Mouse (Mus musculus) embryo, embryonic 9.5 days (tissue): ENCODE measurements around the gene Iqch.
"Not testable (repeated sequence)": the region's sequence is repeated elsewhere in the genome, so short reads cannot be mapped to it uniquely, and the experiment has no call there.

Source experiments
- DNase-seq: peaks from one replicate; pipeline ENCODE4 v3.0.0-alpha.2; 2017; ENCODE audit errors: extremely low spot score

Iqch gene

DNA sequence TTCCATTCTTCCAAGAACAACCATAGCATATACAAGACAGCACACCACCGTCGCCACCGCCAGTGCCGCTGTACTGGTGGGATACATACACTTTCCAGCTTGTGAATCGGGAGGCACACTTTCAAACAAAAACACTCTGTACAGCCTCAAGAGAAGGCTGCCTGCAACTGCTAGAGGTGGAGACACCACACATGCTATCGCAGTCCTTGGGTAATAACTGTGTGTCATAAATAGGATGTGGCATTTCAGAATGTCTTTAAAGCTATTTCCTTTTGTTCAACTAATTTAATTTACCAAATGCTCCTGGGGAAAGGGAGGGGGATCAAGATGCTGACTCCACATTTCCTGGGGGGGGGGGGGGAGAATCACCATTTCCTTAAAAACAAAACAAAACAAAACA, 34.0 kb downstream of the Iqch start:
- DNase-seq: no peak

DNA sequence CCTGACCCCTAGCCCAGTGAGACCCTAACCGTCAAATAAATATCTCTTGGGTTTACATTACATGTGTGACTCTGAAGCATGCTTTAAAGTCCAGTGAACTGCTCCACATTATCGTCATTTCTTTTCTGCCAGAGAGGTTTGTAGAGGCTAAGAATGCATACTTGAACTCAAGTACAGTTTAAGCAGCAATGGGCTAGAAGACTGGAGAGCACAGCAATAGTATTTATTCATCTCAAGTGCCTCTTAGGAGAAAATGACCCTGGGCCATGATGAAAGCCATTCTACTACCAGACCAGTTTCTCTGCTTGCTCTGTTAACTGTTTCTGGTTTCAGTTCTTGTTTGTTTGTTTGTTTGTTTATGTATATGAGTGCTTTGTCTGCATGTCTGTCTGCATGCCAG, 38.9 kb downstream of the Iqch start:
- DNase-seq: no peak

DNA sequence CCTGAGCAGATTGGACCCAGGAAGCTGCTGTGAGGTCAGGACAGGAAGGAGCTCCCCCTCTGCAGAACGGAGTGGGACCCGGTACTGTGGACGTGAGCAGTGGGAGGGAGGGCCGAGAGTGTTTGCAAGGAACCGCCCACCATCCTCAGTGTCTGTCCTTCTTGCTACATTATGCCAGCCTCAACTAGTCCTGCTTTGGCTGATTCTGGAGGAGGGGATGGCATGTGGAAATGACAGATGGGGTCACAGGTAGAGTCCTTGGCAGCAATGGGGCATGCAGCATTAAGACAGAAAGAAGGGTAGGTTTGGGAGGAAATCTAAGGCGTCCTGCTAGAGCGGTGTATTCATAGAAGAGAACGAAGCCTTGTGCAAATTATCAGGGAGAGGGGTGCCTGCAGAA, 40.4 kb downstream of the Iqch start:
- no peak for DNase-seq

- no peak for DNase-seq
These were observed 45.4 kb downstream of the Iqch start for GRCm38 (mm10) chr9:63556933-63557332.

DNA sequence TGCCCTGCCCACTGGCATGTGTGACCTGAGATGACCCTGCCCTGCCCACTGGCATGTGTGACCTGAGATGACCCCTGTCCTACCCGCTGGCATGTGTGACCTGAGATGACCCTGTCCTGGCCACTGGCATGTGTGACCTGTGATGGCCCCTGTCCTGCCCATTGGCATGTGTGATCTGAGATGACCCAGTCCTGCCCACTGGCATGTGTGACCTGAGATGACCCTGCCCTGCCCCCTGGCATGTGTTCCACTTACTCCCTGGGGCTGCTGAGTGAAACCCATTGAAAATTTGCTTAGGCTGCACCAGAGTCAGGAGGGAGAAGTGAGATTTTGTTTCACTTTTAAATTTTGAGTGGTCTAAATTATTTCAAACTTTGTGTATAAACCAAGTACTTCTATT, 46.0 kb downstream of the Iqch start:
- no peak for DNase-seq

GRCm38 (mm10) chr9:63555460-63555990, 46.8 kb downstream of the Iqch start:
- no peak for DNase-seq

- no peak for DNase-seq
These were observed 48.7 kb downstream of the Iqch start for GRCm38 (mm10) chr9:63553628-63554027.

DNA sequence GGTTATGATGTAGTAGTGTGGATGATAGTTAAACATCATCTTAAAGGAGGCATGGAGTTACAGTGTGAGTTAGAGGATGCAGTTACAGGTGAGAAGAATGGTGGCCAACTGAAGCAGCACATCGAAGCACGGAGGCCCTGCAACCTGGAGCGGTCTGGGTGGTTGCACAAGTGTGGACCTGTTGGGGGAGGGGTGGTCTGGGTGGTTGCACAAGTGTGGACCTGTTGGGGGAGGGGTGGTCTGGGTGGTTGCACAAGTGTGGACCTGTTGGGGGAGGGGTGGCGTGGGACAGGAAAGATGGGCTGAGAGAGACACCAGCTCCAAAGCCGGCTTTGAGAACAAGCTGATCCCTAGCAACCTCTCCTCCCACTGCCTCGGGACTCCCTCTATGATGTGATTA, 51.6 kb downstream of the Iqch start:
- not testable (repeated sequence) for DNase-seq

GRCm38 (mm10) chr9:63548966-63549365, 53.3 kb downstream of the Iqch start:
- no peak for DNase-seq

GRCm38 (mm10) chr9:63541926-63542325, 60.4 kb downstream of the Iqch start:
- no peak for DNase-seq

DNA sequence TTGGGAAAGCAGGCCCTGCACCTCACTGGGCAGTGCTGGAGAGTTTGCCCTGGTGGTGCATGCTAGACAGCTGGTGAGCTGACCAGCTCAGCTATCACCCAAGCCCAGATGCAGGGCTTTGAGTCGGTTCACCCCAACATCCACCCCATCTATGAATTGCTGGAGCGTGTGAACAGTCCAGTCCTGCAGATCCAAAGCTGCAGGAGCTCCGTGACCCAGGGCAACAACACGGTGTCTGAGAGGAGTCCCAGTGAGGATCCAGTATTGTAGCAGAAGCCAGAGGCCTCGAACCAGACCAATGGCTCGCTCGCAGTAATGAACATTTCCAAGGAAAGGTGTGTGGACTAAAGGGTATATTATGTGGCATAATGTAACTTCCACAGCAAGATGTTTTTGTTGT, 61.0 kb downstream of the Iqch start:
- no peak for DNase-seq

GRCm38 (mm10) chr9:63537489-63537888, 64.8 kb downstream of the Iqch start:
- no peak for DNase-seq

DNA sequence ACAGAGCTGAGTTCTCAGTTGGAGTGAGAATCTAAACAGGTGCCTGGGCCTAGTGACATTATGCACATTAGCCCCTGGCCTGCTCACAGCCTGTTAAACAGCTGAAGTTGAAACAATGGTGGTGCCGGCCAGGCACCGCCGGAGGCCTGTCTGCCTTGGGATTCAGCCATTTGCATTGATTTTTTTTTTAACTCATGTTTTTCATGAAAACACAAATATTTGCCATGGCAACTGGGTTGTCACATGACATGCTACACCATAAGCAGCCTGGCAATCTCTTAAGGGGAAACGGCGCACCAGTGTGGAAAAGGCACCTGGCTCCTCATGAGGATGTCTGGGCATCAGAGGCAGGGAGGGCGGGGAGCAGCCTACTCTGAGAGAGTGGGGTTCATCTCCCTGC, 67.3 kb downstream of the Iqch start:
- DNase-seq: peak; percentile 19

GRCm38 (mm10) chr9:63534371-63534780, 67.9 kb downstream of the Iqch start:
- peak; percentile 70 for DNase-seq

DNA sequence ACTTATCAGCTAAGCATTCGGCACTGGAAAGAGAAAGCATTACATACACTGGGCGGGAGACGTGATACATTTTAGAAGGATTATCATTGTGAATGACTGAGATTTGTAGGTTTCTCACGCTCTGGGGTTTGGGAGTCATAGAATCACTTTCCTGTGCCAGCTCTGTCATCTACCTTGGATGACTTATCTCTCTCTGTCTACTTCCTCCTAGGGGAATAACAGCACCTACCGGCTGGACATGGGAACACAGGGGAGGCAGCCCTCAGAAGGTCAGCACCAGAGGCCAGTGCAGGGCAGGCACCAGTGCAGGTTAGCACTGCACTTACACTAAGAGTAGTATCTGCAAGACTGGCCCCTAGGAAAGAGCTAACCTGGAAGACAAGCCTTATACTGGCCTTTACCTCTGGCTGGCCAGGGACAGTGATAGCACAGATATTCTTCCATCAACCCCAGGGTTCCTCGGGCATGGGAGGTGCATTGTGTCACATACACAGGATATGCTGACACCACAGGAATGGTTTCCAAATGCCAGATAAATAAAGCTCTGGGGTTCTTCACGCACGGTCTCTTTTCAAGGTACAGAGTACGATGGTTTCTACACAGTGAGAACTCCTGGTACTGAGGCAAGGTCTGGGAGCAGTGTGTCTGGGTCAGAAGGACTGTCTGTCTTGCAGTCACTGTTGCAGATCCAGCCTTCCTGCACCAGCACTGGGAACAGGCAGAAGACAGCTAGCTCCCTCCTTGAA, 69.2 kb downstream of the Iqch start:
- peak; percentile 27 for DNase-seq

DNA sequence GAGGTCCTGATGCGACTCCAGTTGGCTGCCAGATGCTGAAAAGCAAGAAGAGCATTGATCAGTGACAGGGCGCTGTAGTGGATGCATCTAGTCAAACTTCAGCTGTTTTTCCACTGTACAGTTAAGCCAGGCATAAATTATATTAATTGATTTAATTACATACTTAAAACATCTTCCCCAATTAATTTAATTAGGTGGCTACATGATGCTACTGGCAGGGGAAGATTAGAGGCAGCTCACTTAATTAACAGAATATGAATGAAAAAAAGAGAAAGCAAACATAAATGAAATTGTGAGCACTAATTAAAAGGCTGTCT, 78.4 kb downstream of the Iqch start:
- DNase-seq: no peak

- no peak for DNase-seq
These were observed 78.9 kb downstream of the Iqch start for GRCm38 (mm10) chr9:63523251-63523936.

GRCm38 (mm10) chr9:63512851-63513250, 89.4 kb downstream of the Iqch start:
- no peak for DNase-seq

DNA sequence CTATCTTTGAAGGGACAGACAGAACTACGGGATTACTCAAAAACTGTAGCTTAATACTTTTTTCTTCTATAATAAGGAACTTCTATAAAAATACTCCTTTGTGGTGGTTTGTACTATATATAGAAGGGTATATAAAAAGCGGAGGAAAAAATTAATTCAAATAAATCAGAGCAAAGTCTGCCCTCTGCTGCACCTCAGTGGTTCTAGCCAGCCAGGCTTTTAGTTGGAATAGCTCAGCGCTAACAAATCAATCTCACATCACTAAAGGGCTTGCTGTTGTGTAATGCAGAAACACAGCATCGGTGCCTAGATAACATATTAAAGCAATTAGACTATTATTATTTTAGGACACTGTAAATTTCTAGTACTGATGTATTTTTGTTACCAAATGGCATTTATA, 91.3 kb downstream of the Iqch start:
- DNase-seq: no peak

GRCm38 (mm10) chr9:63507110-63507509, 95.2 kb downstream of the Iqch start:
- DNase-seq: no peak

- no peak for DNase-seq
These were observed 98.4 kb downstream of the Iqch start for GRCm38 (mm10) chr9:63503890-63504289.

DNA sequence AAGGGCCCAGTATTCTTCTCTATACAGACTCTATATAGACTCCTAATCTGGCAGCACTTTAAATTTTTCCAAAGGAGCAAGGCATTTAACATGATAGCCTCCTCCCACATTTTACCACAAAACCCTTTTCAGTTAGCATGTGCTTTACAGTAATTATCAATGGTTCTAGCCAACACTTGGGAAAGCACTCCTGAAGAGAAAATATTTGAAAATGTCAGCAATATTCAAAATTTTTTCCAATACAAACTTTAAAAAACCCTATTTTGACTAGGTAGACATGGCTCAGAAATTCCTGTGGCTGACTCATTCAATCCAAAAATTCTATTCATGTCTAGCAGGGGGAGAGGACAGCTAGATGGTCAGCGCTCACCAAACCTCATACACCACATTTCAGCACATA, 100.8 kb downstream of the Iqch start:
- no peak for DNase-seq

GRCm38 (mm10) chr9:63499912-63500311, 102.4 kb downstream of the Iqch start:
- DNase-seq: no peak
